Mouse (Mus musculus): ENCODE data around the gene Pigz. TPM values are rescaled to one million over a fixed set of nuclear protein-coding genes. Genes with fewer than 3 reads are reported as not detected.

The Pigz gene
- polyA plus RNA-seq, 1 experiment from 2014 or later, result 0.48 TPM

Small RNAs within 50 kb of the gene (microRNA-seq; reads per million reads assigned to microRNA genes)
- gene Gm26269, result not detected

Other genes starting within 250 kb of the Pigz start
- 0.02 and 0.07 TPM in 2 replicates for gene Meltf, start 55.0 kb upstream of the Pigz start, polyA plus RNA-seq (2015; fragmentation: Nextera tagmentation; extraction: Ambion mirVana)
- 38.1 and 39.4 TPM in 2 replicates for gene 0610012G03Rik, start 14.6 kb downstream of the Pigz start, polyA plus RNA-seq (2015; fragmentation: Nextera tagmentation; extraction: Ambion mirVana)
- 27.5 and 28.3 TPM in 2 replicates for gene Ncbp2, start 14.7 kb downstream of the Pigz start, polyA plus RNA-seq (2015; fragmentation: Nextera tagmentation; extraction: Ambion mirVana)
- gene Senp5, start 69.4 kb downstream of the Pigz start, polyA plus RNA-seq (2015; fragmentation: Nextera tagmentation; extraction: Ambion mirVana), result 4.7 and 5.1 TPM in 2 replicates
- gene Pak2, start 145.5 kb downstream of the Pigz start, polyA plus RNA-seq (2015; fragmentation: Nextera tagmentation; extraction: Ambion mirVana), result 9.5 and 9.7 TPM in 2 replicates
- gene Pigx, start 165.9 kb downstream of the Pigz start, polyA plus RNA-seq (2015; fragmentation: Nextera tagmentation; extraction: Ambion mirVana), result 27.8 and 31.5 TPM in 2 replicates
- gene Cep19, start 165.9 kb downstream of the Pigz start, polyA plus RNA-seq (2015; fragmentation: Nextera tagmentation; extraction: Ambion mirVana), result 4.7 and 5.5 TPM in 2 replicates
- gene Nrros, start 231.7 kb downstream of the Pigz start, polyA plus RNA-seq (2015; fragmentation: Nextera tagmentation; extraction: Ambion mirVana), result 24.1 and 24.5 TPM in 2 replicates
- gene Bex6, start 246.0 kb downstream of the Pigz start, polyA plus RNA-seq (2015; fragmentation: Nextera tagmentation; extraction: Ambion mirVana), result 1.3 and 1.5 TPM in 2 replicates

Measured in liver, embryonic 15.5 days (tissue).